Mouse (Mus musculus): ENCODE data around the gene Tuba8. TPM values are rescaled to one million over a fixed set of nuclear protein-coding genes. Genes with fewer than 3 reads are reported as not detected.
A peak's percentile ranks its signal among the peaks of the same experiment; 100 is the strongest.

The Tuba8 gene
- total and polyA plus RNA-seq, 3 experiments = 1.4 to 1.6 TPM; not detected in 1

DNA sequence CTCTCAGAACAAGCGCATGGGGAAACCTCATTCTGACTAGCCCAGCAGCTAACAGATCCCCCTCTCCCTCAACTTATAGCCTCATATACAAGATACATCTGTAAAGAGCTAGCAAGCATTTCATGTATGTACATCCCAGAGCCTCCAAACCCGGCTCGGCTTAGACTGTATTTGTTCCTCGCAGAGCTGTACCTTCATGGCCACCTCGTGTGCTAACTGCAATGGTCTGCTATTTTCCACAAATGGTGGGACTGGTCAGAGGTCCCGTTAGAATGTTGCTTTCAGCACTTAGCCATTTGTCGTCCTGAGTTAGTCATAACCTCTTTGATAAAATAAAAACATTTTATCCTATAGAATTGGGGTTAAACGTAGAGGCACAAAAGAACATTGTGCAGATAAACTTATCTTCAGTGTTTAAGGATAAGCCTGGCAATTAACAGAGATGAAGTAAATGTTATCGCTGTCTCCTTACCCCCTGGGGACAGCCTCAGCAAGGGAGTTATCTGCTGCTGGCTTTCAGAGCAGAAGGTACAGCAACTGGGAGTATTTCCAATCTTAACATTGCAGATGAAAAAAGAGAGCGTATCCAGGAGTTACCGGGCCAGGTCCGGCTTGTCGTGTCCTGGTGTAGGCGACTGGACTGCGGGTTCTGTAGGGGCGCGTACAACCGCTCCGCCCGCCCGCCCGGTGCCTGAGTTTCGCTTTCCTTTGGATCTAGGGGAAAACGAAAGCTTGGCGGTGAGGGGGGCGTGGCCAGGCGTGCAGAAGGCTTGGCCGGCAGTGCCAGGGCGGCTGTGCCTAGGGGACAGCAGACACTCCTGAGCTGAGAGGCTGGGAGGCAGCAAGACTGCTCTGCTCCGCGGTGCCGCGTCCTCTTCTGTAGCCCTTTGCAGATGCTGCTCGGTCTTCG is 34.9 kb downstream of the Tuba8 start, which contains the start of gene Usp18:
Gene Usp18 (plus strand): TSS at position 780 of the 910 bp plus-strand sequence.
- peak within 1 kb of the TSS; percentile 48 for H3K27ac ChIP-seq (ENCODE audit: control insufficient read depth, low read depth, low read length)
- H3K27me3 ChIP-seq (ENCODE audit: control insufficient read depth in 1 of 2, insufficient read depth in 2 of 2, low read length in 2 of 2) = no peaks in the 10 kb centered on the region
- H3K36me3 ChIP-seq (ENCODE audit: control insufficient read depth in 1 of 2, insufficient read depth in 2 of 2, low read length in 2 of 2) = peaks cover 0 to 12% of the 10 kb centered on the region in 2 experiments; a peak in 2 of 4 replicates
- H3K9me3 ChIP-seq (replicated peaks; ENCODE audit: insufficient read depth, low read length) = no peaks in the 10 kb centered on the region
- H3K4me3 ChIP-seq (ENCODE audit: control insufficient read depth in 1 of 2, insufficient read depth in 1 of 2, low read depth in 2 of 2, low read length in 2 of 2) = peak within 1 kb of the TSS; percentile 62 to 70
- peaks cover 6 to 10% of the 10 kb centered on the region in 2 experiments for H3K4me1 ChIP-seq (ENCODE audit: control insufficient read depth in 1 of 2, insufficient read depth in 2 of 2, low read length in 2 of 2)
- H3K9ac ChIP-seq (ENCODE audit: control insufficient read depth, low read depth, low read length, poor library complexity, severe bottlenecking) = peak within 1 kb of the TSS; percentile 55
- no peaks in the 10 kb centered on the region for H3K79me2 ChIP-seq (ENCODE audit: control insufficient read depth, insufficient read depth, low read length, poor library complexity)
- peak; percentile 84 for DNase-seq (ENCODE audit: low read depth, low spot score)
- TF ChIP-seq USF1 (IDR thresholded peaks at IDR 0.05; ENCODE audit: low read depth, low read length) (no peak), ZKSCAN1 (IDR thresholded peaks at IDR 0.05; ENCODE audit: low read depth, low read length) (no peak), GATA1 (IDR thresholded peaks at IDR 0.05; ENCODE audit: low read depth, low read length) (peak; percentile 84), CHD2 (IDR thresholded peaks at IDR 0.05; ENCODE audit: low read length) (no peak), TBP (IDR thresholded peaks at IDR 0.05; ENCODE audit: low read depth, low read length) (0 out of 2 replicates have a peak, but pooled peaks have one; percentile 46), NELFE (IDR thresholded peaks at IDR 0.05; ENCODE audit: low read depth, low read length) (no peak), HCFC1 (IDR thresholded peaks at IDR 0.05; ENCODE audit: low read depth, low read length) (0 out of 2 replicates have a peak, but pooled peaks have one; percentile 9), CHD1 (IDR thresholded peaks at IDR 0.05; ENCODE audit: low read depth, low read length) (no peak), EP300 (IDR thresholded peaks at IDR 0.05; ENCODE audit: low read depth in 1 of 2, low read length in 2 of 2) (peak; percentile 70 to 74), RCOR1 (IDR thresholded peaks at IDR 0.05; ENCODE audit: low read depth, low read length) (no peak; the same call in 1 of the 2 replicates), POLR2AphosphoS2 (IDR thresholded peaks at IDR 0.05; ENCODE audit: low read length) (no peak), JUND (IDR thresholded peaks at IDR 0.05; ENCODE audit: low read depth, low read length) (no peak), USF2 (IDR thresholded peaks at IDR 0.05; ENCODE audit: borderline replicate concordance in 1 of 2, insufficient read depth in 1 of 2, low read depth in 1 of 2, low read length in 2 of 2) (no peak), TCF12 (IDR thresholded peaks at IDR 0.05; ENCODE audit: low read depth, low read length) (peak; percentile 85), TAL1 (IDR thresholded peaks at IDR 0.05; ENCODE audit: low read length) (peak; percentile 31; the same call in 1 of the 2 replicates), ETS1 (IDR thresholded peaks at IDR 0.05; ENCODE audit: low read depth, low read length) (peak; percentile 77), POLR2AphosphoS5 (IDR thresholded peaks at IDR 0.05; ENCODE audit: borderline replicate concordance, low read depth, low read length) (no peak), UBTF (IDR thresholded peaks at IDR 0.05; ENCODE audit: borderline replicate concordance, insufficient read depth, low read depth, low read length) (no peak), ZNF384 (IDR thresholded peaks at IDR 0.05; ENCODE audit: low read depth, low read length) (no peak), SIN3A (IDR thresholded peaks at IDR 0.05; ENCODE audit: low read length) (peak; percentile 61), MXI1 (IDR thresholded peaks at IDR 0.05; ENCODE audit: low read depth, low read length) (peak; percentile 62), MAFK (IDR thresholded peaks at IDR 0.05; ENCODE audit: borderline replicate concordance, low read depth, low read length) (no peak), NRF1 (IDR thresholded peaks at IDR 0.05; ENCODE audit: insufficient read depth, low read depth, low read length, poor library complexity, severe bottlenecking) (no peak), SMC3 (IDR thresholded peaks at IDR 0.05; ENCODE audit: low read depth, low read length) (no peak), GABPA (IDR thresholded peaks at IDR 0.05; ENCODE audit: low read depth, low read length) (no peak), ZMIZ1 (IDR thresholded peaks at IDR 0.05; ENCODE audit: low read depth, low read length) (no peak), MAX (IDR thresholded peaks at IDR 0.05; ENCODE audit: low read length) (no peak), MEF2A (IDR thresholded peaks at IDR 0.05; ENCODE audit: extremely low read depth, insufficient replicate concordance, low read depth, low read length, poor library complexity, severe bottlenecking) (no peak), MYB (IDR thresholded peaks at IDR 0.05; ENCODE audit: low read depth, low read length) (no peak), POLR2A (IDR thresholded peaks at IDR 0.05; ENCODE audit: control insufficient read depth in 1 of 2, insufficient read depth in 1 of 2, low read depth in 1 of 2, low read length in 2 of 2, poor library complexity in 1 of 2) (peak; percentile 24 to 36; a peak in 1 of 4 replicates), RAD21 (IDR thresholded peaks at IDR 0.05; ENCODE audit: low read depth, low read length) (no peak), E2F4 (IDR thresholded peaks at IDR 0.05; ENCODE audit: borderline replicate concordance, low read depth, low read length) (no peak)

Measured in MEL (cell line).